Mouse (Mus musculus) gastrocnemius, postnatal 4 days (tissue): ENCODE data around the gene Uba7. TPM values are rescaled to one million over a fixed set of nuclear protein-coding genes. Genes with fewer than 3 reads are reported as not detected.

Experiments
- DNase-seq, 2 experiments: peaks; one replicate each; pipeline ENCODE4 v3.0.0; 2021 to 2022; ENCODE audit warnings: low spot score in 2 of 2, mixed read lengths in 2 of 2
- long read RNA-seq, 2 experiments: library from polyadenylated mRNA; stranded (forward); transcript quantifications; one replicate each; pipeline ENCODE4 v2.0.0; 2021
- total RNA-seq, 2 experiments: library from RNA; stranded (reverse); gene quantifications; 2 replicates each; pipeline ENCODE4 v1.2.3; 2021

The Uba7 gene
- 10 to 100 TPM in 1 of 2 experiments, 1 to 10 TPM in 1; 7.8 to 12.7 TPM for total RNA-seq
- long read RNA-seq, experiment 1, partial matches to known transcripts = 1 of 3 reads
- long read RNA-seq, experiment 1, other reads (novel, unspliced or antisense) = 2 of 3 reads
- long read RNA-seq, experiment 2, partial matches to known transcripts = 2 of 8 reads
- long read RNA-seq, experiment 2, other reads (novel, unspliced or antisense) = 2 of 8 reads

DNA sequence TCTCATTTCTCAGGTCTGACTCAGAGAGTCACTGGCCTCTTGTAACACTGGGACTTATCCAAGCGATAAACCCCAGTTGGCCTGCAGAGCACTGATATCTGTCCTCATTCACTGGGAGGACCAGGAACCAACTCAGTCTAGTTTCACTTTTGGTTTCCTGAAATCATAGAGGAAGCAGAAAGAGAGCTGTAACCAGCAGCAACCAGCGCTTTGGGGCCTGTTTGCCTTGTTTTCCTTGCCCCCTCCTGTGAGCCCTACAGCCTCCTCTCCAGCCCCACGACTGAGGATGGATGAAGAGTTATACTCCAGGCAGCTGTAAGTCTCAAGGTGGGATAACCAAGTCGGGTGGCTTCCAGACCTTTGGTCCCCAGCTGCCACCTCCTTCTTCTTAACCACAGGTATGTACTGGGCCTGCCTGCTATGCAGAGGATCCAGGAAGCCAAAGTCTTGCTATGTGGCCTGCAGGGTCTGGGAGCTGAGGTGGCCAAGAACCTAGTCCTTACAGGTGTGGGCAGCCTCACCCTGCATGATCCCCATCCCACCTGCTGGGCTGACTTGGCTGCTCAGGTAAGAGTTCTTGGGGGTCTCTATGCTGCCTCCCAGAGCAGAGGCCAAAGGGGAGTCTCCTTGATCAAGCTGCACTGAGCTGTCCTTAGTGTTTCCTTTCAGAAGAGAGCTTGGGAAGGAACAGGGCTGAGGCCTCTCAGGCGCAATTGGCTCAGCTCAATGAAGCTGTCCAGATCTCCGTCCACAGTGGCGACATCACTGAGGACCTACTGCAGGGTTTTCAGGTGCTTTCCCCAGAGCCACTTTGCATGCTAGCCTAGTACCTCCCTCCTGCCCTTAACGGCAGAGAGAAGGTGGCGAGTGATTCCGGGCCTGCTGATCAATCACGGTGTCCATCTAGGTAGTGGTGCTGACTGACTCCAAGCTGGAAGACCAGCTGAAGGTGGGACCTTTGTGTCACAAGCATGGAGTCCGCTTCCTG, at the start of gene Uba7:
TSS of gene Uba7 (plus strand) at position 107 of the 988 bp plus-strand sequence.
- no peak for DNase-seq

DNA sequence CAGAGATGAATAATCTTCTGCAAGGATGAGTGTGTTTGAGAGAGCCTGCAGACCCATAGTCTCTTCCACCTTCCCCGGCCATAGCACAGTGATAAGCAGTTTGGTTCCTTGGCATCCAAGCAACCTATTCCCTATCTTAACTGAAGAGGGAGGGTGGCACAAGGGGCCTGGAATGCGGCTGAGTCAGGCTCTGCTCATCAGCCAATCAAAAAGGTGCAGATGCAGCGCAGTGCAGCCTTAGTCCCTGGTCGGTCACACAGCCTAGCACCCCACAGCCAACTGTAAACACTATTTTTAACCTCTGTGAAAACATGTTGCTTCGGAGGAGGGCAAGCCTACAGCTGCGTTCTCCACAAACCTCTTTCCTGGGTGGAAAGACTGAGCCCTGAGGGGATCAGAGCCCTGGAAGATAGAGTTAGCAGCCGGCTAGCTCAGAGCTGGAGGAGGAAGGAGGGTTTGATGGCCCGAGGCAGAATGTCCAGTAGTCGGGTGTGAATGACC, 48.3 kb upstream of the Uba7 start:
- DNase-seq = no peak

DNA sequence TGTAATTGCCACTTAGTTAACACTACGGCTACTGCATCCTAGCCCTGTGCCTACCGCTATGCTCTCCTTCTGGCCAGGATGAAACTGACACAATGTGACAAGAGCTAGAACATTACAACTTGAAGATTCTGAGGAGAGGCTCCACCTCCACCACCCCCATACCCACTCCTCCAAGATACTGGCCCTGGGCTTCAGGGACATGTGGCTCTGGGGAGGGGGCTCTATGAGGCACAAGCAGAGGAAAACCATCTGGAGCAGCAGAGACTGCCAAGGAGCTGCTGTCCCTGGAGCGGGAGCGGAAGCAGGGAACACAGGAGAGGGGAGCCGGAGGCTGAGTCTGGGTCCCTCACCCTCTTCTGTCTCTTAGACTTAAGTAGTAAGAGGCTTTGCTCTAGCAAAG, 47.6 kb upstream of the Uba7 start:
- DNase-seq = no peak

DNA sequence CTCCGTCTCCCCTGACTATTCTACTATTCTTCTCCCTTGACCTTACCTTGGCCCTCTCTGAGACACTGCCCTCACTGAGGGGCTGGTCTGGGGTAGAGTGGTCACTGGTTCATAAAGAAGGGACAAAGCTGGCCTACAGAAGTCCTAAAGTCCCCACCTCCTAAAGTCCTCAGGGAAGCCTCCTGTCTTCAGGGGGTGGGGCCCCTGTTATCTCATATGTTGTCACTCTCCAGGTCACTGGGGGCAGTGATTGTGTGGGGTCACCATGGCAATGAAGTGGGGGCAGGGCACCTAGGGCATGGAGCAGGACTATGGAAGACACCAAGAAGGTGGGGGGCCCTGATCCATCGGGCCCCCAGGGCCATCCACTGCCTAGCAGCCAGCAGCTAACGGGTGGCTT, 47.1 kb upstream of the Uba7 start, which contains the start of gene Actl11:
TSS of gene Actl11 (plus strand) at position 301 of the 400 bp plus-strand sequence.
- no peak for DNase-seq

DNA sequence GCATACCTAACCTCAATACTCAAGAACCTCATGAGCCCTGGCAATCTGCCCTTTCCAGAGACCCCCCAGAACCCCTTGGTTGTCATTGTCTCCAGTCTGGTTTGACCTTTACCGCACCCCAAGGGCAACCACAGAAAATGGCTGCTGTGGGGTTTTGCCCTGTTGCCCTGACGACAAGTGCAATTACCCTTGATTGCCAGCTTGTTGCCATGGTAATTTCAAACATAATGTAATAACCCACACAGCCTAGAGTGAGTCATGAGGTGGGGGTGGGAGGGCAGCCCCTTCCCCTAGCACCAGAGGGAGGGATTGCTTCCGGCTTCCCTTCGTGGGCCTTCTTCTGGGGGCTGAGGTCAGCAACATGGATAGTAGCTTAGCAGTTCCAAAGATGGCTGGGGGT, 43.1 kb upstream of the Uba7 start:
- no peak for DNase-seq

DNA sequence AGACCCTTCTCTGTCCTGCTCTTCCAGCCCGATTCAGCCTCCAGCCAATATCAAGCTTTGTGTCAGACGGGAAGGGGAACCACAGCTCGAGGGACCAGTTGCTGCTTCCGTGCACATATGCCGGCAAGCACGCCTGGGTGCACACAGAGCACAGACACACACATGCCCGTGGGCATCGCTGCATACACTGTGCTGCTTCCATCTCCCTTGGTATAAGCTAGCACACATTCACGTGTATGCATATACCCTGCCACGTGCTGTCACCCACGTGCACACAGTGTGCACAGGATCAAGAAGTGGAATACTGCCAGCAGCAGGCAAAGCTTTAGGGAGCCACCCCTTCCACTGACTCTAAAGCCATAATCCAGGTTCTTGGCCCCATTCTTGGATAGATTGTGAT, 41.2 kb upstream of the Uba7 start:
- no peak for DNase-seq

DNA sequence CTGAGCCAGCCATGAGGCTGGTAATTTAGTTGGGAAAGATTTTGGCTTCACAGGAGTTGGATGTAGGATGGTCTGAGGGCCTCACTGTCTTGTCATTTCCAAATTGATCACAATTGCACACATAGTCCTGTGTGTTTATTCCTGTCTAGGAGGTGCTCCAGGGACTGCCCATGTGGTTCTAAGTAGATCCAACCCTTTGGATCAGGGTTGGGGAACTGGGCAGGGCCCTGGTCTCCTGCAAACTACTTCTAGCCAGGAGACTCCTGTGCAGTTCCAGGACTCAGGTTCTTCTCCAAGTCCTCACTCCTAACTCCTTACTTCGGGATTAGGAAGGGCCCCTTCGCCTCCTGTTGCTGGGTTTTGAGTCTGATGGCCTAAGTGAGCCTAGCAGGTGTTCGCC, 39.9 kb upstream of the Uba7 start, which contains the start of gene Camkv:
TSS of gene Camkv (plus strand) at position 301 of the 400 bp plus-strand sequence.
- no peak for DNase-seq

DNA sequence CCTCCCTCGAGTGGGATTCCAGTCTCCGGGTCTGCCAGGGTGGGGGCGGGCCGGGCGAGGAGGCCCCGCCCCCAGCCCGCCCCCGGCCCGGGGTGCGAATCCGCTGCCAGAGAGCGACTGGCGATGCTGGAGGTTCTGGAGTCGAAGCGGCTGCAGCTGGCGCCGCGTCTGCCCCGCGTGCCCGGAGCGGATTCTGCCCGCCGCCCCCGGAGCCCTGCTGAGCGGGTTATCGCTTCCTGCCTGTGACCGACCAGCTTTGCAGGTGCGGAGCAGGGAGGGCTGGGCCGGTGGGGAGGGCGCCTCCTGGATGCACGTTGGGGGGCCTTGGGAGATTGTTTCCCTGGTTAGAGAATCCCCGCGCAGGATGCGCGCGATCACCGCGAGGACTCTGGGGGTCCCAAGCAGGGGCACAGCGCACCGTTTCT, 39.5 kb upstream of the Uba7 start:
- DNase-seq = peak in 1 of 2 experiments; percentile 33

DNA sequence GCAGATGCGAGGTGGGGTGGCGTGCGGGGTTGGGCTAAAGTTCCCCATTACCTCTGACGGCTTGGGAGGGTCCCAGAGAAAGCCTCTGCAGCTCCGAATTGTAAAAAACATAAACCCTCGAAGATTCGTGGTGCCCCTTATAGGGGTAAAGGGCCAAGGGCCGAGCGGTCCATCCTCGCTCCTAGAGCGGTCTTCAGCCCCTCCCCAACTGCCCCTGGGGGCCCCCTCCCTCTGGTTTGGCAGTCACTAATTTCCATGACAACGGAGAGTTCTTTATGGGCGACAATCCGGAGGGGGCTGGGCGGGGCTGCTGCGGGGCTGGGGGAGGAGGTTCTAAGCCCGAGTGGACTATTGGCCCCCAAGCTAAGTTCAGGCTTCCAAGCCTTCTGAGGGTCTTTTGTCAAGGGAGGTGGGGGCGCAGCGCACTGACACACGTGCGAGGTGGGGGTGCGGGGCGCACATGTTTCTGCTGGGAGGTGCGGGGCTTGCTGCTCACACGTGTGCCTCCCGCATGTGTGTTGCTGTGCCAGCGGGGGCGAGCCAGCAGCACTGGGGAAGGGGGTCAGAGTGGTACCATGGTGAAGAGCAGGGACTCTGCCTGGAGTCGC, 39.0 kb upstream of the Uba7 start:
- DNase-seq = no peak

DNA sequence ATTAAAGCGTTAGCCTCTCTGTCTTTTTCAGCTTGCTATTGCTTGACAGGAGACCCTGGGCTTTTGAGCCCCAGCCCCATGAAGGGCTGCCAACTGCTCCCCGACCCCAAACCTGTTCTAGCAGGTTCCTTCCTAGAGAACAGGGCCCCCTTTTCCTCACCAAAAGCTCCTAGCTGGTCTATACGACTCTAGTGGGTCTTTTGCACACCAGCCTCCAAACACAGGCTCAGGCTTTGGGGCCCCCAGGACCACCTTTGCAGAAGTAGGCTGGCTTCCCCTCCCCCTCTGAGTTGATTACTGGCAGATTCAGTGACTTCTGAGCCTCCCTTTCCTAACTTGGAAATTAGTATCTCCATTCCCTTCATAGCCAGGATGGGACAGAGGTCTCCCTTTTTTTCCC, 38.5 kb upstream of the Uba7 start:
- DNase-seq = no peak

DNA sequence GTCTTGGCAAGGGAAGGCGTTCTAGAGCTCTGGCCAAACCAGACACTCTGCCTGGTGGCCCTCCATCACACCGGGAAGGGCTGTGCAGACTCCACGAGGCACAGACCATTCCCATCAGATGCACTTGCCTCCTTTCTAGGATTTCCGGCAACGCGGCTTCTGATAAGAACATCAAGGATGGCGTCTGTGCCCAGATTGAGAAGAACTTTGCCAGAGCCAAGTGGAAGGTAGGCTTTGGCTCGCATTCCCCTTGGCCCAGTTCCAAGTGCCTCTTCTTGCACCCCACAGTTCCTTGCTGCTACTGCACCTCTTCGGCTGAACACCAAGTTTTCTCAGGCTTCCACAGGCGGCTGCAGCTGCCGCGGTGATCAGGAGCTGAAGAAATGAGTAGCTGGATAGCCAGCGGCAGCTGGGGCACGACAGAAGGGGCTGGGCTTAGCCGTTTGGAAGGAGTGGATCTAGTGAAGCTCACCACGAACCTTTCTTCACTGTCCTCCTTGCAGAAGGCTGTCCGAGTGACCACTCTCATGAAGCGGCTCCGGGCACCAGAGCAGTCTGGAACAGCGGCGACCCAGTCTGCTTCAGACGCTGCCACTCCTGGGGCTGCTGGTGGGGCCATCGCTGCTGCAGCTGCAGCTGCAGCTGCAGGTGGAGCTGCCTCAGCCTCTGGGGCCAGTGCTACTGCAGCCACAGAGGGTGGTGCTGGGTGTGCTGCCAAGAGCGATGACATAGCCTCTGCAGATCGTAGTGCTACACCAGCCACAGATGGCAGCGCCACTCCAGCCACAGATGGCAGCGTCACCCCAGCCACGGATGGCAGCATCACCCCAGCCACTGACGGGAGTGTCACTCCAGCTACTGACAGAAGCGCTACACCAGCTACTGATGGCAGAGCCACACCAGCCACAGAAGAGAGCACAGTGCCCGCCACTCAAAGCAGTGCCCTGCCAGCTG, 27.8 kb upstream of the Uba7 start:
- peak in 1 of 2 experiments; percentile 43 for DNase-seq

DNA sequence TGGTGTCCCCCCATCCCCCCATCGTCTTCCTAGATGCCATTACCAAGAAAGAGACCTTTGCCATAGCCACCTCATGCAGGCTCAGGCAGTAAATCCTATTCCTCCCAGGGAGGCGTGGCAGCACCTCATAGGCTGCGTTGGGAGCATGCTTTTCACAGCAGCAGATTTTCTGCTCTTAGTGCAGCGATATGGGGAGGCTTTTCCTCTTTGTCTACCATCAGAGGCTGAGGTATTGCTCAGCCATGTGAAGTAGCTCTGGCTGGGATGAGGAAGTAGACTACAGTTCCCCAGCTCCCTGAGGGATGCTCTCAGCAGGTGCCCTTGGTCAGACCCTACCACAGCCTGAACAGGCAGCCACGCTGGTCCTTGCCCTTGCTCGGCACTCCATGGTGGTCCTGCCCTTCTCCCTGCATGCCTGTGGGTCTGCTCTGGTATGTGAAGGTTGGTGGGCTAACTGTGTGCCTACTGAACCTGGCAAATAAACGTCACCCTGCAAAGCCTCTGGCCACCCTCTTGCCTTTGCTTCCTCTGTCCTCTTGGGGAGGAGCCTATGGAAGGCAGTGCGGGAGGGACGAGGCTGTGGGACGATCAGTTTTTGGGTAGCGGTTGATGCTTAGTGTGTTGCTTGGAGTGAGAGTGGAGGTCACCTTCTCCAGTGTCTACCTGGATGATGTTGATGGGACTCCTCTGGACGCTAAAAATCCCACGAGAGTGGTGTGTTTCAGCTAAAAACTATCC, 26.0 kb upstream of the Uba7 start:
- DNase-seq = no peak

DNA sequence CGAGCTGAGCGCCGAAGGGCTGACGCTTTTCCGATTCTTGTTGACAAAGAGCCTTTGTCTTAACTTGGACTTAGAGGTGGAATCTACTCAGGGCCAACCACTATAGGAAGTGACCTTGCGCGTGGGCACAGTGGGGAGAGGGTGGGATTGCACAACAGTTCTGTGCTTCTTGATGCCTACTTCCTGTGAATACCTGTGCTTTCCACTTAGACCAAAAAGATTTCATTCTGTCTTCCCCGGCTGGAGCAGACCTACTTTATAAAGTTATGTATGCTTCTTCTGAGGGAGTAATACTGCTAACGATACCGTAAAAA, 25.4 kb upstream of the Uba7 start, which contains the start of gene Traip:
TSS of gene Traip (plus strand) at position 215 of the 314 bp plus-strand sequence.
- no peak for DNase-seq

DNA sequence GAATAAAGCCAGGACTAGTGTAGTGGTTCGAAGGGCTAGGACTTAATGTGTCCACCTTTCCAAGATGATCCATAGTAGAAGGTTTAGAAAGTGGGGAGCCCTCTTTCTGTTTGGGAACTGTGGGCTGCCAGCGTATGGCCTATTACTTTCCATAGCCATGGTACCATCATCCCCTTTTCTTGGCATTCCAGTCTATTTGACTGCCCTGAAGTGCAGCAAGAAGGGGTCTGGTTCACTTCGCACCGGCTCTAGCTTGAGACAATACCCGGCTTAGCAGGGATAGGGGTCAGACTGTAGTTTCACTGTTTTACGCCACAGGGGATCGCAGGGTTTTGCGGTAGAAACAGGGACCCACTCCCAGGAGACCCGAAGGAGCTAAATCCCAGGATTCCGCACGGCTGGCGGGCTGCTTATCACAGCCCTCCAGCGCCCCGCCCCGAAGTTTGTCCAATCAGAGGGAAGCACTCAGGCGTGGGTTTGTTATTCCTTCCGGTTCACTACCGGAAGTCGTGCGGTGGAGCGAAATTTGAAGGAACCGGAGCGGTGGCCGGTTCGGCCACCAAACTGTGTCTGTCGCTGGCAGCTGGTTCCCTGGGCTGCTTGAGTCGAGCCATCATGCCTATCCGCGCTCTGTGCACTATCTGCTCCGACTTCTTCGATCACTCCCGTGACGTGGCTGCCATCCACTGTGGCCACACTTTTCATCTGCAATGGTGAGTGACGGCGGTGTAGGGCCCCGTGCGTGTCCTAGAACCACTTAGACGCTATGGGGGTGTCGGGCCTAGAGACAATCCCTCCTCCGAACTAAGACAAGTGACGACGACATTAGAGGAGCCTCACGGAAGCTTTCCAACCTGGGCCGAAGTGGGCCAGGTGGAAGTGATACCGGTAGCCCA, 24.6 kb upstream of the Uba7 start:
- DNase-seq = peak; percentile 84 to 95

DNA sequence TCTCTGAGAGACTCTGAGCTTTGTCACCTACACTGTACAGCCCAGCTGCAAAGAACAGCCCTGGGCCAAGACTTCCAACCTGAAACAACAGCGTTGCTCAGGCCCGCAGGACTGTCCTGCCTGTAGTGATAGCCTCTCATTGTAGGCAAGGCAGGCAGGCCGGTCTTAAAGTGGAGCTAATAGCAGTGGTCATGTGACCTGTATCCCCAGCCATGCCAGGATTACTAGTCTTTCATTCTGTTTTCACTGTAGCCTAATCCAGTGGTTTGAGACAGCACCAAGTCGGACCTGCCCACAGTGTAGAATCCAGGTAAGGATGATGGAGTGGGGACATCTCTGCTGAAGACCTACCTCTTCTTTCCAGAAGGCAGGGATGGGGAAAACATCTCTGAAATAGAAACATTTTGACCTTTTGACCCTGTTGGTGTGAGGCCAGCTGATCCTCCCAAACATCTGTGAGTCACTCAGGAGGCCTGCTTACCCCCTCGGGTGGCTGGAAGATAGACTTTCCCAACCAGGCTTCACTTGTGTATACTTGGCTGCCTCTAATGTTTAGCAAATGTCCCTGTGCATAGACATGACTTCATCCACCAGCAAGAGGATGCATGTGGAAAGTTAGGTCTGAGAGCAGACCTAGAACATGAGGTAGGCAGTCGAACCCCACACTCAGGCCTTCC, 19.6 kb upstream of the Uba7 start:
- no peak for DNase-seq

DNA sequence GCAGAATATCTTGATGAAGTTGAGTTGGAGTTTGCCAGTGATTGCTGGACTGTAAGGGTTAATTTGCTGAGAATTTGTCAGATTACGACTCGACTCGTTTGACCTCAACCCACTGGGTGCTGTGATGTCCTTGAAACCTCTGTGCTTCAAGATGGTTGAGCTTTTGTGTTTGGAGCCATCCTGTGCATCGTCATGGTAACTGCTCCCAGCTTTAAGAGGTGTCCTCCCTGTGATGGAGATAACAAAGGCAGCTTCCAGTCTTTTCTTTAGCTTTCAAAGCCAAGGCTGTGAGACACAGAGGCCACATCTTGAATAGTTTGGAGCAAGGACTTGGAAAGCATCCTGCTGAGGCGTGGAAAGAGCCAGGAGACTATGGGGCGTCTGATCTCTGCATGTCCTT, 18.2 kb upstream of the Uba7 start:
- no peak for DNase-seq

DNA sequence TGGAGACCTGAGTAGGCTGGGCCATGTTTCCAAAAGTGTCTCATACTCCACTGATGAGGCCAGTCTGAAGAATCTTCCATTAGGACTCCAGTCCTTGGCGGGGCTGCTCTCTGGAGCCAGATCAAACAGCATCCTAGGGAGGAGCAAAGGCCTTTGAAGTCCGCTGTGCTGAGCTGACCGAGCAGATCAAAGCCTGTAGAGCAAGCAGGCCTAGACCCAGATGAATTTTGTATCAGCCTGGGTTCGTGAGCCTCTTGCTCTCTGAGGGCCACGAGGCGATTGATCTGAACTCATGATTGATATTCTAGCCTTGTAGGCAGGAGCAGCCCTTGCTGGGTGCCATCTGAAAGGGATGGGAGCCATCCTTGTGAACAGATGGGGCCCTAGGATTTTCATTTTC, 15.4 kb upstream of the Uba7 start:
- DNase-seq = no peak

DNA sequence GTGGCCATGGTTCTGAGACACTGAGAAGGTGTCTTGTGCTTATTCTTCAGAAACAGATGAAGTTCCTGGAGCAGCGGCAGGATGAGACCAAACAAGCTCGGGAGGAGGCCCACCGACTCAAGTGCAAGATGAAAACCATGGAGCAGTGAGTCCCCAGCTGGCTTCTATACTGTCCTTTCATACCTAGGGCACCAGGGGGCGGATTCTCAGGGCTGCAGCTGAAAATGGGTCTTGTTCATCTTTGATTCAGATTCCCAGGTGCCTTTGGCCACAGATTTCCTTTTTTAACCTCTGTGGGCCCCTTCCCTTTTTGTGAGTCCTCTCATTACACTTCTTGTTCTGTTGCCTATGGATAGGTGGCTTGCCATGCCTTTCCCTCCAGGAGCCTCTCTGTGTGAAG, 14.4 kb upstream of the Uba7 start:
- DNase-seq = no peak
